Mouse (Mus musculus) ZHBTc4 (cell line): ENCODE data around the gene Vrk2.
A peak's percentile ranks its signal among the peaks of the same experiment; 100 is the strongest.

Experiments used
- DNase-seq: peaks from one replicate; pipeline ENCODE4 v3.0.0-alpha.2; 2011; ENCODE audit warnings: low read depth, low spot score

The Vrk2 gene

GRCm38 (mm10) chr11:26551551-26551950 is 42.2 kb downstream of the Vrk2 start:
- no peak for DNase-seq

GRCm38 (mm10) chr11:26537816-26538215 is 56.0 kb downstream of the Vrk2 start:
- no peak for DNase-seq

- no peak for DNase-seq
These were observed 60.0 kb downstream of the Vrk2 start for GRCm38 (mm10) chr11:26533828-26534119.

GRCm38 (mm10) chr11:26532994-26533827 is 60.6 kb downstream of the Vrk2 start:
- DNase-seq: no peak

GRCm38 (mm10) chr11:26526861-26527260 is 66.9 kb downstream of the Vrk2 start:
- DNase-seq: peak; percentile 79

- no peak for DNase-seq
These were observed 74.8 kb downstream of the Vrk2 start for GRCm38 (mm10) chr11:26518991-26519390.

GRCm38 (mm10) chr11:26516086-26516485 is 77.7 kb downstream of the Vrk2 start:
- DNase-seq: no peak

- DNase-seq: peak; percentile 13
These were observed 80.1 kb downstream of the Vrk2 start for GRCm38 (mm10) chr11:26513683-26514082.

GRCm38 (mm10) chr11:26495951-26496350 is 97.8 kb downstream of the Vrk2 start:
- DNase-seq: no peak

GRCm38 (mm10) chr11:26489761-26490466 is 103.9 kb downstream of the Vrk2 start:
- DNase-seq: peak; percentile 9

- DNase-seq: no peak
These were observed 112.0 kb downstream of the Vrk2 start for GRCm38 (mm10) chr11:26481691-26482242.

- no peak for DNase-seq
These were observed 116.6 kb downstream of the Vrk2 start for GRCm38 (mm10) chr11:26477037-26477739.

GRCm38 (mm10) chr11:26454081-26454480 is 139.7 kb downstream of the Vrk2 start:
- DNase-seq: no peak

GRCm38 (mm10) chr11:26452693-26453092 is 141.1 kb downstream of the Vrk2 start:
- no peak for DNase-seq

GRCm38 (mm10) chr11:26451228-26451627 is 142.6 kb downstream of the Vrk2 start:
- DNase-seq: no peak

- no peak for DNase-seq
These were observed 143.2 kb downstream of the Vrk2 start for GRCm38 (mm10) chr11:26450636-26451035.

GRCm38 (mm10) chr11:26449789-26450188 is 144.0 kb downstream of the Vrk2 start:
- peak; percentile 71 for DNase-seq

GRCm38 (mm10) chr11:26444374-26444773 is 149.4 kb downstream of the Vrk2 start:
- DNase-seq: no peak

GRCm38 (mm10) chr11:26441121-26441520 is 152.7 kb downstream of the Vrk2 start:
- DNase-seq: no peak

GRCm38 (mm10) chr11:26437818-26438217 is 156.0 kb downstream of the Vrk2 start:
- peak; percentile 31 for DNase-seq

GRCm38 (mm10) chr11:26434229-26434628 is 159.6 kb downstream of the Vrk2 start:
- DNase-seq: no peak

- no peak for DNase-seq
These were observed 172.3 kb downstream of the Vrk2 start for GRCm38 (mm10) chr11:26421472-26421871.
